27 mouse cellular contexts compared by ENCODE assay signal in genomic region chr2:166719301-166719929, GRCm38 (mm10). TPM values are rescaled to one million over a fixed set of nuclear protein-coding genes. Genes with fewer than 3 reads are reported as not detected.
DNase-seq lines count a peak whose midpoint lies in the region; ATAC-seq and TF ChIP-seq lines count a peak whose summit lies in the region.
"Had no signal": no experiment of that assay in that cellular context is flagged by ENCODE, and none has a peak within 500 bp of the region (broad histone marks: within the 10 kb centered on the region; RNA-seq: fewer than 3 reads in every experiment).

No protein-coding gene starts in this region.

- H3K27ac ChIP-seq in embryonic facial prominence, embryonic 15.5 days (replicated peaks) = peak overlapping the region; percentile 58; the same call in 1 of the 2 replicates
- no peak overlapping the region for H3K27ac ChIP-seq in embryonic facial prominence, embryonic 10.5 days (replicated peaks)
- no peak overlapping the region; the same call in none of the 2 replicates for H3K27ac ChIP-seq in MEL (ENCODE audit: control insufficient read depth, low read depth, low read length)
- H3K27ac ChIP-seq: heart, embryonic 15.5 days; hindbrain, embryonic 13.5 days; intestine, embryonic 15.5 days; limb, embryonic 15.5 days; liver, embryonic 14.5 days; neural tube, embryonic 15.5 days had no signal

- H3K79me2 ChIP-seq in MEL (ENCODE audit: control insufficient read depth, insufficient read depth, low read length, poor library complexity) = no peaks in the 10 kb centered on the region

- TF ChIP-seq EP300 in MEL (IDR thresholded peaks at IDR 0.05; ENCODE audit: low read depth in 1 of 2, low read length in 2 of 2) = peak; percentile 33 to 50; a peak in 2 of 4 replicates

- no peak overlapping the region for H3K4me2 ChIP-seq in embryonic facial prominence, embryonic 15.5 days (replicated peaks)
- H3K4me2 ChIP-seq: heart, embryonic 15.5 days; hindbrain, embryonic 13.5 days; intestine, embryonic 15.5 days; limb, embryonic 15.5 days; lung, embryonic 14.5 days; neural tube, embryonic 15.5 days had no signal

- no peak for DNase-seq in embryonic facial prominence, embryonic 10.5 days (ENCODE audit: low spot score)
- peak; percentile 50 for DNase-seq in MEL (ENCODE audit: low read depth, low spot score)
- DNase-seq in splenic B cell, adult 2 months (ENCODE audit: low read depth, low spot score) = peak; percentile 64
- DNase-seq in lung, postnatal 25 days (ENCODE audit: low spot score) = no peak
- no peak for DNase-seq in layer of hippocampus, adult 18-20 months (ENCODE audit: low spot score in 2 of 2)
- no peak for DNase-seq in heart, adult 8-10 months (ENCODE audit: low spot score)
- DNase-seq: adrenal gland, postnatal 36 days; cerebellum, adult 11 months; cerebellum, adult 9-11 months; heart, postnatal 36 days; kidney, adult 8-10 months; kidney, postnatal 10 days; left cerebral cortex, postnatal 4 days; lung, embryonic 14.5 days; lung, postnatal 36 days; right cerebral cortex, postnatal 14 days; thymus, postnatal 25 days had no signal

- H3K4me1 ChIP-seq in embryonic facial prominence, embryonic 15.5 days = peaks cover 13% of the 10 kb centered on the region
- peaks cover 44% of the 10 kb centered on the region for H3K4me1 ChIP-seq in embryonic facial prominence, embryonic 10.5 days
- peaks cover 8 to 27% of the 10 kb centered on the region in 2 experiments for H3K4me1 ChIP-seq in MEL (ENCODE audit: control insufficient read depth in 1 of 2, insufficient read depth in 2 of 2, low read length in 2 of 2)
- H3K4me1 ChIP-seq: heart, embryonic 15.5 days had no signal

- TF ChIP-seq POLR2A in MEL (IDR thresholded peaks at IDR 0.05; ENCODE audit: control insufficient read depth in 1 of 2, insufficient read depth in 1 of 2, low read depth in 1 of 2, low read length in 2 of 2, poor library complexity in 1 of 2) = no peak

- WGBS in embryonic facial prominence, embryonic 15.5 days = 79% methylated on average over 1 of the region's 1 CpGs
- WGBS in embryonic facial prominence, embryonic 10.5 days = 91% methylated on average over 1 of the region's 1 CpGs

- H3K4me3 ChIP-seq in embryonic facial prominence, embryonic 15.5 days (replicated peaks) = no peak overlapping the region
- H3K4me3 ChIP-seq in embryonic facial prominence, embryonic 10.5 days = no peak overlapping the region
- no peak overlapping the region for H3K4me3 ChIP-seq in MEL (ENCODE audit: control insufficient read depth in 1 of 2, insufficient read depth in 1 of 2, low read depth in 2 of 2, low read length in 2 of 2)
- H3K4me3 ChIP-seq: heart, embryonic 15.5 days; hindbrain, embryonic 13.5 days; intestine, embryonic 15.5 days; limb, embryonic 15.5 days; midbrain, embryonic 10.5 days; neural tube, embryonic 15.5 days had no signal

- no peaks in the 10 kb centered on the region for H3K27me3 ChIP-seq in embryonic facial prominence, embryonic 15.5 days
- 0 out of 2 replicates have a peak, but pooled peaks cover 9% of the 10 kb centered on the region for H3K27me3 ChIP-seq in embryonic facial prominence, embryonic 10.5 days (replicated peaks; ENCODE audit: low read depth, poor library complexity, severe bottlenecking)
- no peaks in the 10 kb centered on the region for H3K27me3 ChIP-seq in MEL (ENCODE audit: control insufficient read depth in 1 of 2, insufficient read depth in 2 of 2, low read length in 2 of 2)
- H3K27me3 ChIP-seq in splenic B cell, adult 2 months (ENCODE audit: control insufficient read depth, insufficient read depth, low read length, poor library complexity, severe bottlenecking) = no peaks in the 10 kb centered on the region
- H3K27me3 ChIP-seq: heart, embryonic 15.5 days; intestine, embryonic 15.5 days; limb, embryonic 15.5 days; neural tube, embryonic 15.5 days had no signal

- H3K9me3 ChIP-seq in embryonic facial prominence, embryonic 15.5 days (replicated peaks) = no peaks in the 10 kb centered on the region
- no peaks in the 10 kb centered on the region for H3K9me3 ChIP-seq in embryonic facial prominence, embryonic 10.5 days
- H3K9me3 ChIP-seq in MEL (replicated peaks; ENCODE audit: insufficient read depth, low read length) = no peaks in the 10 kb centered on the region
- H3K9me3 ChIP-seq: heart, embryonic 15.5 days; hindbrain, embryonic 13.5 days; intestine, embryonic 15.5 days; limb, embryonic 15.5 days; midbrain, embryonic 10.5 days; neural tube, embryonic 15.5 days had no signal

- no peak for TF ChIP-seq RAD21 in MEL (IDR thresholded peaks at IDR 0.05; ENCODE audit: low read depth, low read length)

- H3K9ac ChIP-seq in embryonic facial prominence, embryonic 15.5 days = no peak overlapping the region
- no peak overlapping the region for H3K9ac ChIP-seq in MEL (ENCODE audit: control insufficient read depth, low read depth, low read length, poor library complexity, severe bottlenecking)
- H3K9ac ChIP-seq: heart, embryonic 15.5 days; hindbrain, embryonic 13.5 days; intestine, embryonic 15.5 days; limb, embryonic 15.5 days; liver, embryonic 14.5 days; lung, embryonic 14.5 days; neural tube, embryonic 15.5 days had no signal

- no peak for TF ChIP-seq CTCF in MEL (IDR thresholded peaks at IDR 0.05 in 2 of 3, conservative IDR thresholded peaks at IDR 0.05 in 1 of 3; ENCODE audit: control insufficient read depth in 1 of 3, insufficient read depth in 1 of 3, low read depth in 2 of 3, low read length in 3 of 3, poor library complexity in 1 of 3, severe bottlenecking in 1 of 3)

- no peak for ATAC-seq in embryonic facial prominence, embryonic 15.5 days (ENCODE audit: insufficient number of reproducible peaks, low FRiP score, low TSS enrichment, low read depth)
- peak; percentile 76 for ATAC-seq in inflammation-experienced regulatory T-cells, adult 6 months
- ATAC-seq: intestine, embryonic 15.5 days; midbrain, embryonic 16.5 days had no signal

- H3K36me3 ChIP-seq in embryonic facial prominence, embryonic 15.5 days = no peaks in the 10 kb centered on the region
- no peaks in the 10 kb centered on the region for H3K36me3 ChIP-seq in embryonic facial prominence, embryonic 10.5 days (replicated peaks)
- peaks cover 0 to 14% of the 10 kb centered on the region in 2 experiments; a peak in 2 of 4 replicates for H3K36me3 ChIP-seq in MEL (ENCODE audit: control insufficient read depth in 1 of 2, insufficient read depth in 2 of 2, low read length in 2 of 2)
- no peaks in the 10 kb centered on the region for H3K36me3 ChIP-seq in splenic B cell, adult 2 months (ENCODE audit: control insufficient read depth, insufficient read depth, low read length, poor library complexity, severe bottlenecking)
- H3K36me3 ChIP-seq: heart, embryonic 15.5 days; hindbrain, embryonic 13.5 days; intestine, embryonic 15.5 days; limb, embryonic 15.5 days; midbrain, embryonic 10.5 days; neural tube, embryonic 15.5 days had no signal

TF ChIP-seq in MEL, 35 proteins besides CTCF, POLR2A, EP300 and RAD21 (continues in another document):
- TF ChIP-seq GATA1 (IDR thresholded peaks at IDR 0.05; ENCODE audit: low read depth, low read length) (peak; percentile 74), NRF1 (IDR thresholded peaks at IDR 0.05; ENCODE audit: insufficient read depth, low read depth, low read length, poor library complexity, severe bottlenecking) (no peak), ZNF384 (IDR thresholded peaks at IDR 0.05; ENCODE audit: low read depth, low read length) (peak; percentile 87), KAT2A (conservative IDR thresholded peaks at IDR 0.05; ENCODE audit: low read depth, low read length) (no peak), ELF1 (IDR thresholded peaks at IDR 0.05; ENCODE audit: low read depth, low read length) (no peak), ZKSCAN1 (IDR thresholded peaks at IDR 0.05; ENCODE audit: low read depth, low read length) (no peak), MXI1 (IDR thresholded peaks at IDR 0.05; ENCODE audit: low read depth, low read length) (no peak), MYB (IDR thresholded peaks at IDR 0.05; ENCODE audit: low read depth, low read length) (no peak), ETS1 (IDR thresholded peaks at IDR 0.05; ENCODE audit: low read depth, low read length) (peak; percentile 52; the same call in 1 of the 2 replicates), UBTF (IDR thresholded peaks at IDR 0.05; ENCODE audit: borderline replicate concordance, insufficient read depth, low read depth, low read length) (no peak), MAZ (IDR thresholded peaks at IDR 0.05; ENCODE audit: low read depth, low read length) (no peak), USF2 (IDR thresholded peaks at IDR 0.05; ENCODE audit: borderline replicate concordance in 1 of 2, insufficient read depth in 1 of 2, low read depth in 1 of 2, low read length in 2 of 2) (no peak), BHLHE40 (IDR thresholded peaks at IDR 0.05; ENCODE audit: borderline replicate concordance, low read depth, low read length) (no peak), MAFK (IDR thresholded peaks at IDR 0.05; ENCODE audit: borderline replicate concordance, low read depth, low read length) (no peak), USF1 (IDR thresholded peaks at IDR 0.05; ENCODE audit: low read depth, low read length) (no peak), CHD1 (IDR thresholded peaks at IDR 0.05; ENCODE audit: low read depth, low read length) (no peak), CHD2 (IDR thresholded peaks at IDR 0.05; ENCODE audit: low read length) (no peak), POLR2AphosphoS2 (IDR thresholded peaks at IDR 0.05; ENCODE audit: low read length) (no peak), MAX (IDR thresholded peaks at IDR 0.05; ENCODE audit: low read length) (no peak), TAL1 (IDR thresholded peaks at IDR 0.05; ENCODE audit: low read length) (peak; percentile 46; the same call in 1 of the 2 replicates), JUND (IDR thresholded peaks at IDR 0.05; ENCODE audit: low read depth, low read length) (no peak), NELFE (IDR thresholded peaks at IDR 0.05; ENCODE audit: low read depth, low read length) (no peak), POLR2AphosphoS5 (IDR thresholded peaks at IDR 0.05; ENCODE audit: borderline replicate concordance, low read depth, low read length) (no peak), HCFC1 (IDR thresholded peaks at IDR 0.05; ENCODE audit: low read depth, low read length) (no peak), SIN3A (IDR thresholded peaks at IDR 0.05; ENCODE audit: low read length) (no peak)

RNA-seq across cellular contexts. Expression of gene Prex1, which starts 5.8 kb away (rescaled TPM):
- polyA plus RNA-seq in embryonic facial prominence, embryonic 15.5 days (2015; fragmentation: Nextera tagmentation; extraction: Ambion mirVana) = 25.5 and 28.0 TPM in 2 replicates
- 32.6 and 35.2 TPM in 2 replicates for polyA plus RNA-seq in embryonic facial prominence, embryonic 10.5 days (2016; fragmentation: Nextera tagmentation; extraction: Ambion mirVana)
- total RNA-seq in MEL (2012; rRNA removed) = 8.0 and 8.5 TPM in 2 replicates
- 10 to 100 TPM; 15.8 to 33.1 TPM for polyA plus RNA-seq in MEL (2012; ENCODE audit: insufficient read depth in 1 of 2, insufficient read length in 2 of 2, low read depth in 1 of 2, low replicate concordance in 2 of 2, missing spikeins in 1 of 2)
- 10 to 100 TPM; 31.3 to 54.8 (median 31.8) TPM for polyA plus RNA-seq in inflammation-experienced regulatory T-cells, adult 6 months (2017; shearing (Covaris generic))
- 10 to 100 TPM; 67.8 to 68.8 TPM for total RNA-seq in layer of hippocampus, adult 18-20 months (2021)
- total RNA-seq in heart, adult 8-10 months (2022) = 1 to 10 TPM; 4.2 to 5.4 (median 4.8) TPM

Comparison
In these comparisons a context has a peak if more than half of its experiments do, and no peak if none do; other contexts are left out.
1. DNase-seq: peak in MEL (single experiment) and splenic B cell, adult 2 months (single experiment); none in embryonic facial prominence, embryonic 10.5 days (single experiment), lung, postnatal 25 days (single experiment), layer of hippocampus, adult 18-20 months (0 of 2) and heart, adult 8-10 months (single experiment).